22 mouse cellular contexts compared by ENCODE assay signal in the genomic region with DNA sequence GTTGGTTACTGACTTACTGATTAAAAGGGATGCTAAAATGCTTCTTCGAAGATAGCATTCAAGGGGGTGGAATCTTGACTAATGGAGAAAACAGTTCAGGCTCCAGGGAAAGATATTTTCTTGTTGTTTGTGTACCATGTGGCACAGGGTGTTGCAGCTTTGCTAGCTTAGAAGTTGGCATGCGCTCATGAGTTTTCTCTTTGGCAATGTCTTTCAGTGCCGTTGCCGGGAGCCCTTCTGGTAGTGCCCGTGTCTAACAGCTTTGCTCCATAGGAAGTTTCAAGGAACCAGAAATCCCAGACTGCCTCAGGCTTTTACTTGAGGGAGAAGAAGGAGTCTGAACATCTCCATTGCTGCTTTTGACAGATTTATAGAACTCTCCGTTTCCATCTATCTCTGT. TPM values are rescaled to one million over a fixed set of nuclear protein-coding genes. Genes with fewer than 3 reads are reported as not detected.
DNase-seq lines count a peak whose midpoint lies in the region; ATAC-seq and TF ChIP-seq lines count a peak whose summit lies in the region.
"Had no signal": no experiment of that assay in that cellular context is flagged by ENCODE, and none has a peak within 500 bp of the region (broad histone marks: within the 10 kb centered on the region; RNA-seq: fewer than 3 reads in every experiment).

No protein-coding gene starts in this region.

- H3K4me3 ChIP-seq in kidney, adult 2 months (ENCODE audit: insufficient read depth, low read depth, low read length), result no peak overlapping the region
- peak overlapping the region; percentile 71 for H3K4me3 ChIP-seq in testis, adult 2 months (ENCODE audit: control insufficient read depth, low read depth, low read length)
- H3K4me3 ChIP-seq in myocyte, result peak overlapping the region; percentile 89
- no peak overlapping the region for H3K4me3 ChIP-seq in neural tube, embryonic 15.5 days (replicated peaks)
- H3K4me3 ChIP-seq: heart, embryonic 13.5 days; megakaryocyte, embryonic 14.5 days; midbrain, embryonic 15.5 days had no signal

- no peak for TF ChIP-seq CTCF in kidney, adult 2 months (conservative IDR thresholded peaks at IDR 0.05; ENCODE audit: insufficient read depth, insufficient read length, low read depth, low read length)
- TF ChIP-seq CTCF in testis, adult 2 months (IDR thresholded peaks at IDR 0.05; ENCODE audit: control insufficient read depth, insufficient read depth, insufficient replicate concordance, low read depth, low read length), result no peak

- no peak overlapping the region for H3K9ac ChIP-seq in neural tube, embryonic 15.5 days (replicated peaks)
- H3K9ac ChIP-seq: heart, embryonic 13.5 days; midbrain, embryonic 15.5 days had no signal

- peak; percentile 25 for DNase-seq in cerebellum, adult 9-11 months
- DNase-seq in cerebellum, postnatal 4 days (ENCODE audit: low spot score in 2 of 2), result no peak
- DNase-seq in kidney, adult 2 months, result peak; percentile 25
- DNase-seq in kidney, postnatal 4 days, result no peak
- DNase-seq in testis, postnatal 10 days (ENCODE audit: low spot score), result no peak
- DNase-seq: adrenal gland, adult 8-10 months; cerebellum, adult 9-10 months; embryo, embryonic 11 days; gastrocnemius, postnatal 10 days; heart, adult 18-20 months; heart, postnatal 36 days; lung, adult 18-20 months; right cerebral cortex, postnatal 4 days; thymus, postnatal 36 days had no signal

- H3K36me3 ChIP-seq in kidney, adult 2 months (ENCODE audit: control insufficient read depth, insufficient read depth, low read length), result no peaks in the 10 kb centered on the region; the same call in 1 of the 2 replicates
- H3K36me3 ChIP-seq in testis, adult 2 months (ENCODE audit: control insufficient read depth, insufficient read depth, low read length), result peaks cover 4% of the 10 kb centered on the region; the same call in 1 of the 2 replicates
- peaks cover 23% of the 10 kb centered on the region for H3K36me3 ChIP-seq in myocyte (ENCODE audit: control insufficient read depth, insufficient read depth)
- peaks cover 31% of the 10 kb centered on the region for H3K36me3 ChIP-seq in neural tube, embryonic 15.5 days

- no peak overlapping the region for H3ac ChIP-seq in myocyte (ENCODE audit: control insufficient read depth, insufficient read length)

- TF ChIP-seq POLR2A in kidney, adult 2 months (IDR thresholded peaks at IDR 0.05; ENCODE audit: low read depth, low read length), result no peak
- TF ChIP-seq POLR2A in testis, adult 2 months (IDR thresholded peaks at IDR 0.05; ENCODE audit: control insufficient read depth, low read depth, low read length), result no peak
- TF ChIP-seq POLR2A in myocyte (IDR thresholded peaks at IDR 0.05; ENCODE audit: insufficient read length, low read depth), result no peak

- no peaks in the 10 kb centered on the region for H3K27me3 ChIP-seq in kidney, adult 2 months (replicated peaks; ENCODE audit: control insufficient read depth, insufficient read depth, low read length)
- H3K27me3 ChIP-seq in testis, adult 2 months (ENCODE audit: control insufficient read depth, insufficient read depth, low read length), result no peaks in the 10 kb centered on the region
- H3K27me3 ChIP-seq in myocyte (ENCODE audit: control insufficient read depth, insufficient read depth, insufficient read length), result no peaks in the 10 kb centered on the region
- no peaks in the 10 kb centered on the region for H3K27me3 ChIP-seq in neural tube, embryonic 15.5 days (replicated peaks)
- H3K27me3 ChIP-seq: heart, embryonic 13.5 days; megakaryocyte, embryonic 14.5 days; midbrain, embryonic 15.5 days had no signal

- H3K4me2 ChIP-seq in myocyte (ENCODE audit: low read depth), result no peak overlapping the region
- H3K4me2 ChIP-seq in neural tube, embryonic 15.5 days, result no peak overlapping the region
- H3K4me2 ChIP-seq: heart, embryonic 13.5 days; midbrain, embryonic 15.5 days had no signal

- peaks cover 57% of the 10 kb centered on the region for H3K79me2 ChIP-seq in myocyte (ENCODE audit: control insufficient read depth, insufficient read depth)

- H3K4me1 ChIP-seq in kidney, adult 2 months (ENCODE audit: control insufficient read depth, insufficient read depth, low read length), result peaks cover 12% of the 10 kb centered on the region
- peaks cover 5% of the 10 kb centered on the region for H3K4me1 ChIP-seq in testis, adult 2 months (ENCODE audit: control insufficient read depth, insufficient read depth, low read length)
- H3K4me1 ChIP-seq in neural tube, embryonic 15.5 days, result peaks cover 23% of the 10 kb centered on the region

- H3K27ac ChIP-seq in kidney, adult 2 months (ENCODE audit: insufficient read depth, low read depth, low read length), result no peak overlapping the region
- H3K27ac ChIP-seq in testis, adult 2 months (ENCODE audit: control insufficient read depth, insufficient read depth, low read depth, low read length), result peak overlapping the region; percentile 73
- no peak overlapping the region for H3K27ac ChIP-seq in neural tube, embryonic 15.5 days (replicated peaks)
- H3K27ac ChIP-seq: heart, embryonic 13.5 days; midbrain, embryonic 15.5 days had no signal

- ATAC-seq in neural tube, embryonic 15.5 days (ENCODE audit: low FRiP score), result no peak
- ATAC-seq: hindbrain, embryonic 16.5 days; intestine, postnatal 0 days; midbrain, embryonic 15.5 days had no signal

- no peaks in the 10 kb centered on the region for H3K9me3 ChIP-seq in neural tube, embryonic 15.5 days (replicated peaks)
- H3K9me3 ChIP-seq: heart, embryonic 13.5 days; megakaryocyte, embryonic 14.5 days; midbrain, embryonic 15.5 days had no signal

- 67% methylated on average over 6 of the region's 6 CpGs for WGBS in kidney, adult 2 months
- 80% methylated on average over 6 of the region's 6 CpGs for WGBS in neural tube, embryonic 15.5 days

TF ChIP-seq in myocyte, 11 proteins besides CTCF, POLR2A, EP300 and RAD21:
- no peak for TF ChIP-seq MYOG (IDR thresholded peaks at IDR 0.05; ENCODE audit: control insufficient read depth in 1 of 3, insufficient read depth in 1 of 3, insufficient read length in 2 of 3, low read depth in 2 of 3)
- TF ChIP-seq E2F4 (IDR thresholded peaks at IDR 0.05; ENCODE audit: insufficient read depth), result no peak

RNA-seq across cellular contexts. Expression of a gene that starts 2.7 kb away (rescaled TPM):
- 32.6 and 37.4 TPM in 2 replicates for polyA plus RNA-seq in kidney, adult 2 months (2012; rRNA removed)
- polyA plus RNA-seq in testis, adult 2 months (2012; rRNA removed), result 115 and 182 TPM in 2 replicates
- polyA plus RNA-seq in myocyte (2012; fragmentation: generic; extraction: Trizol), result 46.4 TPM
- polyA plus RNA-seq in neural tube, embryonic 15.5 days (2015; fragmentation: Nextera tagmentation; extraction: Ambion mirVana), result 13.9 and 19.4 TPM in 2 replicates

RNA-seq across cellular contexts. Expression of a gene that starts 31.6 kb away (rescaled TPM):
- polyA plus RNA-seq in kidney, adult 2 months (2012; rRNA removed), result 0.79 and 0.86 TPM in 2 replicates
- 3.9 and 4.3 TPM in 2 replicates for polyA plus RNA-seq in testis, adult 2 months (2012; rRNA removed)
- polyA plus RNA-seq in myocyte (2012; fragmentation: generic; extraction: Trizol), result not detected
- polyA plus RNA-seq in neural tube, embryonic 15.5 days (2015; fragmentation: Nextera tagmentation; extraction: Ambion mirVana), result 1.2 and 2.6 TPM in 2 replicates

RNA-seq across cellular contexts. Expression of a gene that starts 33.2 kb away (rescaled TPM):
- polyA plus RNA-seq in kidney, adult 2 months (2012; rRNA removed), result 0.77 and 0.88 TPM in 2 replicates
- polyA plus RNA-seq in testis, adult 2 months (2012; rRNA removed), result 3.0 and 3.2 TPM in 2 replicates
- 1.5 TPM for polyA plus RNA-seq in myocyte (2012; fragmentation: generic; extraction: Trizol)
- polyA plus RNA-seq in neural tube, embryonic 15.5 days (2015; fragmentation: Nextera tagmentation; extraction: Ambion mirVana), result 5.2 and 6.4 TPM in 2 replicates

RNA-seq across cellular contexts. Expression of a gene that starts 33.3 kb away (rescaled TPM):
- polyA plus RNA-seq in kidney, adult 2 months (2012; rRNA removed), result 2.9 and 4.3 TPM in 2 replicates
- polyA plus RNA-seq in testis, adult 2 months (2012; rRNA removed), result 3.7 and 4.3 TPM in 2 replicates
- polyA plus RNA-seq in myocyte (2012; fragmentation: generic; extraction: Trizol), result 13.3 TPM
- 19.4 and 20.9 TPM in 2 replicates for polyA plus RNA-seq in neural tube, embryonic 15.5 days (2015; fragmentation: Nextera tagmentation; extraction: Ambion mirVana)

Comparison
In these comparisons a context has a peak if more than half of its experiments do, and no peak if none do; other contexts are left out.
1. DNase-seq: peak in cerebellum, adult 9-11 months (single experiment) and kidney, adult 2 months (single experiment); none in cerebellum, postnatal 4 days (0 of 2), kidney, postnatal 4 days (0 of 2) and testis, postnatal 10 days (single experiment).
2. H3K4me3 ChIP-seq: peak in testis, adult 2 months (single experiment) and myocyte (single experiment); none in kidney, adult 2 months (single experiment) and neural tube, embryonic 15.5 days (single experiment).